Mouse (Mus musculus): Measurements from ENCODE around the gene Rbm48. TPM values are rescaled to one million over a fixed set of nuclear protein-coding genes. Genes with fewer than 3 reads are reported as not detected.

Gene Rbm48
- polyA plus RNA-seq, 1 experiment from 2014 or later, result 13.5 TPM

GRCm38 (mm10) chr5:3541871-3542270, 54.5 kb downstream of the Rbm48 start:
- no peak overlapping the region for H3K9ac ChIP-seq (ENCODE audit: low read length)
- no peak for ATAC-seq (ENCODE audit: low read depth)
- no peaks in the 10 kb centered on the region for H3K36me3 ChIP-seq (ENCODE audit: control insufficient read depth, insufficient read depth, low read length)
- H3K4me2 ChIP-seq (ENCODE audit: low read depth, low read length), result no peak overlapping the region
- H3K4me3 ChIP-seq (ENCODE audit: low read length), result no peak overlapping the region
- no peaks in the 10 kb centered on the region for H3K9me3 ChIP-seq (ENCODE audit: control insufficient read depth, low read length)
- H3K27ac ChIP-seq (ENCODE audit: low read length), result no peak overlapping the region
- no peaks in the 10 kb centered on the region for H3K27me3 ChIP-seq (ENCODE audit: control insufficient read depth, insufficient read depth, low read depth, low read length)
- H3K4me1 ChIP-seq (replicated peaks; ENCODE audit: control insufficient read depth, insufficient read depth, low read length), result peaks cover 9% of the 10 kb centered on the region
- WGBS, result 73% methylated on average over 6 of the region's 6 CpGs

- Histone ChIP-seq H3K27ac (ENCODE audit: low read length) (peak overlapping the region; percentile 75), H3K4me2 (ENCODE audit: low read depth, low read length) (no peak overlapping the region), H3K36me3 (ENCODE audit: control insufficient read depth, insufficient read depth, low read length) (no peaks in the 10 kb centered on the region), H3K9me3 (ENCODE audit: control insufficient read depth, low read length) (no peaks in the 10 kb centered on the region), H3K4me1 (replicated peaks; ENCODE audit: control insufficient read depth, insufficient read depth, low read length) (no peaks in the 10 kb centered on the region), H3K9ac (ENCODE audit: low read length) (no peak overlapping the region), H3K27me3 (ENCODE audit: control insufficient read depth, insufficient read depth, low read depth, low read length) (no peaks in the 10 kb centered on the region), H3K4me3 (ENCODE audit: low read length) (no peak overlapping the region)
- WGBS, result 47% methylated on average over 11 of the region's 11 CpGs
- ATAC-seq (ENCODE audit: low read depth), result no peak
Observed at GRCm38 (mm10) chr5:3538505-3539472, 57.6 kb downstream of the Rbm48 start.

GRCm38 (mm10) chr5:3536592-3537212, 59.7 kb downstream of the Rbm48 start:
- 74% methylated on average over 3 of the region's 3 CpGs for WGBS
- ATAC-seq (ENCODE audit: low read depth), result no peak
- no peaks in the 10 kb centered on the region for H3K27me3 ChIP-seq (ENCODE audit: control insufficient read depth, insufficient read depth, low read depth, low read length)

More at GRCm38 (mm10) chr5:3536592-3537212, 59.7 kb downstream of the Rbm48 start:
- Histone ChIP-seq H3K9ac (ENCODE audit: low read length) (no peak overlapping the region), H3K36me3 (ENCODE audit: control insufficient read depth, insufficient read depth, low read length) (no peaks in the 10 kb centered on the region), H3K9me3 (ENCODE audit: control insufficient read depth, low read length) (no peaks in the 10 kb centered on the region), H3K27ac (ENCODE audit: low read length) (no peak overlapping the region), H3K4me3 (ENCODE audit: low read length) (no peak overlapping the region), H3K4me2 (ENCODE audit: low read depth, low read length) (no peak overlapping the region), H3K4me1 (replicated peaks; ENCODE audit: control insufficient read depth, insufficient read depth, low read length) (no peaks in the 10 kb centered on the region)

Other genes with a start within 250 kb of the Rbm48 start
- 25.7 and 31.6 TPM in 2 replicates for gene Fam133b, start 52.8 kb downstream of the Rbm48 start, polyA plus RNA-seq (2015; fragmentation: Nextera tagmentation; extraction: Ambion mirVana)
- 2.5 and 3.1 TPM in 2 replicates for gene 1700109H08Rik, start 25.0 kb downstream of the Rbm48 start, polyA plus RNA-seq (2015; fragmentation: Nextera tagmentation; extraction: Ambion mirVana)
- 14.7 and 14.8 TPM in 2 replicates for gene Pex1, start 519 bp downstream of the Rbm48 start, polyA plus RNA-seq (2015; fragmentation: Nextera tagmentation; extraction: Ambion mirVana)
- not detected in 2 replicates for gene Tmbim7, start 54.6 kb upstream of the Rbm48 start, polyA plus RNA-seq (2015; fragmentation: Nextera tagmentation; extraction: Ambion mirVana)
- gene Gatad1, start 60.6 kb upstream of the Rbm48 start, polyA plus RNA-seq (2015; fragmentation: Nextera tagmentation; extraction: Ambion mirVana), result 62.9 and 65.7 TPM in 2 replicates
- gene Ankib1, start 206.3 kb upstream of the Rbm48 start, polyA plus RNA-seq (2015; fragmentation: Nextera tagmentation; extraction: Ambion mirVana), result 6.7 and 7.8 TPM in 2 replicates
- gene Krit1, start 206.6 kb upstream of the Rbm48 start, polyA plus RNA-seq (2015; fragmentation: Nextera tagmentation; extraction: Ambion mirVana), result 42.7 and 45.0 TPM in 2 replicates
- 0.08 and 0.11 TPM in 2 replicates for gene Lrrd1, start 248.6 kb upstream of the Rbm48 start, polyA plus RNA-seq (2015; fragmentation: Nextera tagmentation; extraction: Ambion mirVana)